Mouse (Mus musculus): ENCODE data around the gene Kbtbd7. TPM values are rescaled to one million over a fixed set of nuclear protein-coding genes. Genes with fewer than 3 reads are reported as not detected.
A peak's percentile ranks its signal among the peaks of the same experiment; 100 is the strongest.
"Not testable (repeated sequence)": the region's sequence is repeated elsewhere in the genome, so short reads cannot be mapped to it uniquely, and the experiment has no call there.

The Kbtbd7 gene
- total RNA-seq, 2 experiments from 2014 or later: 35.5 to 39.9 TPM

DNA sequence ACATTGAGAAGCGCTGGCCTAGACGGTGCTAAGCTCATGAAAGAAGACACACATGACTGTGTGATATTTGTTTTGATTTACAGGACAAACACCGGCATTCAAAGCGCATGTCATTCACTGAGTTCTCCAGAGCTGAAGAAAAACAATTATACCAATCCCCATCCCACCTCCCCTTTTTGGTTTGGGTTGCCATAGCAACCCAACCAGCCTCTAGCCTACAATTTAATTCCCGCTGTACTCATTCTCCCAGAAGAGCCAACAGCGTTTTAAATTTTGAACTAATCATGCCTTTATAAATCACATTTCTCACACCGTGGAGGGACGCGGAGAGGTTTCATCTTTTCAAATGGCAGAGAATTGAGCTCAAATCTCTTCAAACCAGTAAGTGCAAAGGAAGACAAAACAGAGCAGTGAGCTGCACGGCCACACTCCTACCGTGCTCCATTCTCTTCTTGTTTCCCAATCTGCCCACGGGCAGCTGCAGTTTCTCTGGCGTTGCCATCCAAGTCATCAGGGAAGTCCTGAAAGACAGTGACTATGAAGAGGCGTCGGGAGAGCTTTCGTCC, 18.8 kb downstream of the Kbtbd7 start:
- peak; percentile 28 to 39 for DNase-seq (ENCODE audit: low spot score in 2 of 2)

DNA sequence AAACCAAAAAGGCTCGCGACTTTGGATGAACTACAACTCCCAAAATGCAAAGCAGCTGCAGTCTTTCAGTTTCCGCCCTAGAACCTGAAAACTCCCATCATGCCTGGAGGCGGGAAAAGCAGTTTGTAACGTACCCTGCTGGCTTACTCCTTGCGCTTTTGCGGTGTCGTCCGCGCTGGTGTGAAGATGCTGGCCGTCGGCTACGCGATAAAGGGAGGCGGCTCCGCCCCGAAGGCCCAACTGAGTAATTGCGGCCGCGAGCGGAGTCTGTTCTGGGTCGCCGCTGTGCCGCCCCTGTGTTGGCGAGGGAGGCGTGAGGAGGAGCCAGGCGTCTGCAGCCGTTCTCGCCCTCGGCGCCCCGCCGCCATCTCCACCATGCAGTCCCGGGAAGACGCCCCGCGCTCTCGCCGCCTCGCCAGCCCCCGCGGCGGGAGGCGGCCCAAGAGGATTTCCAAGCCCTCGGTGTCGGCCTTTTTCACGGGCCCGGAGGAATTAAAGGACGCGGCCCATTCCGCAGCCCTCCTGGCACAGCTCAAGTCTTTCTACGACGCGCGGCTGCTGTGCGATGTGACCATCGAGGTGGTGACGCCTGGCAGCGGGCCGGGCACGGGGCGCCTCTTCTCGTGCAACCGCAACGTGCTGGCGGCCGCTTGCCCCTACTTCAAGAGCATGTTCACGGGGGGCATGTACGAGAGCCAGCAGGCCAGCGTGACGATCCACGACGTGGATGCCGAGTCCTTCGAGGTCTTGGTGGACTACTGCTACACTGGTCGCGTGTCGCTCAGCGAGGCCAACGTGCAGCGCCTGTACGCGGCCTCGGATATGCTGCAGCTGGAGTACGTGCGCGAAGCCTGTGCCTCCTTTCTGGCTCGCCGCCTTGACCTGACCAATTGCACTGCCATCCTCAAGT, 25.6 kb downstream of the Kbtbd7 start, which contains the start of gene Kbtbd6:
Kbtbd6 (plus strand) TSS at position 155 of the 910 bp plus-strand sequence.
- peak; percentile 66 to 77 for DNase-seq (ENCODE audit: low spot score in 2 of 2)

DNA sequence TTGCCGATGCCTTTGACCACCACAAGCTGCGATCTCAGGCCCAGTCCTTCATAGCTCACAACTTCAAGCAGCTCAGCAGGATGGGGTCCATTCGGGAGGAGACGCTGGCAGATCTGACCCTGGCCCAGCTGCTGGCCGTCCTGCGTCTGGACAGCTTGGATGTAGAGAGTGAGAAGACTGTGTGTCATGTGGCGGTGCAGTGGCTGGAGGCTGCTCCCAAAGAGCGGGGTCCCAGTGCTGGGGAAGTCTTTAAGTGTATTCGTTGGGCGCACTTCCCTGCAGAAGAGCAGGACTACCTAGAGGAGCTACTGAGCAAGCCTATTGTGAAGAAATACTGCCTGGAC, 26.3 kb downstream of the Kbtbd7 start:
- not testable (repeated sequence) for DNase-seq (ENCODE audit: low spot score in 2 of 2)

DNA sequence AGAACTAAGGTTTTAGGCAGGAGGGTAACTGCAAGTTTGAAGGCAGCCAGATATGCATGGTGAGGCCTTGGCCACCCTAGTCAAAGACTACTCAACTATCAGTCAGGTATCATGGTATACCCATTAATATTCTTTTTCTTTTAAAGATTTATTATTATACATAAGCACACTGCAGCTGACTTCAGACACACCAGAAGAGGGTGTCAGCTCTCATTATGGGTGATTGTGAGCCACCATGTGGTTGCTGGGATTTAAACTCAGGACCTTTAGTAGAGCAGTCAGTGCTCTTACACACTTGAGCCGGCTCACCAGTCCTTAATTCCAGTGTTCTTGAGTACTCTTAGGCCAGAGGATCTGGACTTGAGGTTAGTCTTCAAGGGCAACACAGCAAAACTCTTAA, 34.1 kb downstream of the Kbtbd7 start:
- no peak for DNase-seq (ENCODE audit: low spot score in 2 of 2)

DNA sequence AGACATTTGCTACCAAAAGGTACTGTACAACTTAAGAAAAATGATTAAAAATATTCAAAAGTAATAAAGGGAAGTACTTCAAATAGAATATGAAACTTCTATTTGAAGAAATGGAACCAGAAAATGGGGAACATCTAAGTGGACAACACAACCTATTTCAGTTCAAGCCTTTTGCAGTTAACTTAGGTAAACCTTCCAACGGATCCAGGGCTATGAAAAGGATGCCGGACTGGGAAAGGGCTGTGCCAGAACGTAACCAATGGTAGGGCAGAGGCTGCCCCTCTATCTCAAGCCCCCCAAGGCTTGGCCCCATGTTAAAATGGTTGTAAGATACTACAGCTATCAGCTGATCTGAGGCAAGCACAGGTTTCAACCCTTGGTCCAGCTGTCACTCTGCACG, 34.7 kb downstream of the Kbtbd7 start:
- no peak for DNase-seq (ENCODE audit: low spot score in 2 of 2)

DNA sequence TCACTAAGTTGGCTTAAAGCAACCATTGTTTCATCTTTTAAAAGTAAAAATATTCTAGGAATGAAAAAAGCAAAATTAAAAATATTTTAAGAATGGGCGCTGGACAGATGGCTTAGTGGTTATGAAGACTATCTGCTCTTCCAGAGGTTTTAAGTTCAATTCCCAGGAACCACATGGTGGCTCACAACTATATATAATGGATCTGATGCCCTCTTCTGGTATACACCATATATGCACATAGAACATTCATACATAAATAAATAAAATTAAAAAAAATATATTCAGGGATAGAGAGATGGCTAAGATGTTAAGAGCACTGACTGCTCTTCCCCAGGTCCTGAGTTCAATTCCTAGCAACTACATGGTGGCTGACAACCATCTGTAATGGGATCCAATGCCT, 39.3 kb downstream of the Kbtbd7 start:
- DNase-seq (ENCODE audit: low spot score in 2 of 2): no peak

DNA sequence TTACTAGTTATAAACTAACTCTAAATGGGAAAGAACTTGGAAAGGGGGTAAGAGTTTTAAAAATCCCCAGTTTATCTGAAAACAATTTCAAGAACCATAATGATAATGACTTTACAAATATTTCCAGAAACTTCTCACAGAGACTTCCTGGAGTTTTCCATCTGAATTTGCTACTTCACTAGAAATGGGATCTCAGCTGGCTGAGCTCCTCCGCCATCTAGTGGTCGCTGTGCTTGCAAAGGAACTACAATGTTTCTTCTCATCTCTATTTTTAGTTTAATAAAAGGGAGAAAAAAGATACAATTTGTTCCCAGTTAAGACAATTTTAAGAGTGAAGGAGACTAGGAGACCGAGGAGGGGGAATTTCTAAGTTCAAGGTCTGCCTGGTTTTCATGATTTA, 41.3 kb downstream of the Kbtbd7 start:
- peak; percentile 71 to 72 for DNase-seq (ENCODE audit: low spot score in 2 of 2)

DNA sequence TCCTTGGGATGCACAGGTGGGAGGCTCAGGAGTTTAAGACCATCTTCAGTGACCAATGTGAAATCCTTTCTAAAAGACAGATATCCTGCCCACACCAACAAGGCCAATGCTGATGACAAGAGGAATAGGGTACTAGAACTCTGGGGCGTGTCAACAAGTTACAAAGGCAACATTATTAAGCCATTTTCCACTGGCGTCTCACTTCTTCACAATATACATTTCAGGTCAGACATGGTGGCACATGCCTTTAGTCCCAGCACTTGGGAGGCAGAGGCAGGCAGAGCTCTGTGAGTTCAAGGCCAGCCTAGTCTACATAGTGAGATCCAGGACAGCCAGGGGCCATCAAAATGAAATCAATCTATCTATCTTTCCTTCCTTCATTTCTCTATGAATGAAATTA, 47.1 kb downstream of the Kbtbd7 start:
- DNase-seq (ENCODE audit: low spot score in 2 of 2): no peak

Other genes starting within 250 kb of the Kbtbd7 start
- not detected for gene Zfp957, start 179.1 kb upstream of the Kbtbd7 start, total RNA-seq (2021)
- gene Rgcc, start 124.9 kb upstream of the Kbtbd7 start, total RNA-seq (2021): 10 to 100 TPM; 37.3 to 45.2 TPM
- gene Naa16, start 35.7 kb upstream of the Kbtbd7 start, total RNA-seq (2021): 10 to 100 TPM; 10.6 to 14.5 TPM
- gene Mtrf1, start 28.7 kb upstream of the Kbtbd7 start, total RNA-seq (2021): 1 to 10 TPM; 4.4 to 6.3 TPM
- gene Kbtbd6, start 25.3 kb downstream of the Kbtbd7 start, total RNA-seq (2021): 1 to 10 TPM; 1.5 to 1.6 TPM
- gene Elf1, start 54.7 kb downstream of the Kbtbd7 start, total RNA-seq (2021): 1 to 10 TPM; 6.0 to 6.1 TPM
- 10 to 100 TPM; 49.7 to 51.2 TPM for gene Wbp4, start 55.0 kb downstream of the Kbtbd7 start, total RNA-seq (2021)
- 10 to 100 TPM; 89.6 to 95.4 TPM for gene Sugt1, start 161.2 kb downstream of the Kbtbd7 start, total RNA-seq (2021)
- 1 to 10 TPM; 2.5 to 3.0 TPM for gene Cnmd, start 235.7 kb downstream of the Kbtbd7 start, total RNA-seq (2021)

Measured in layer of hippocampus, postnatal 10 days (tissue).